Mouse (Mus musculus): ENCODE results near the gene Hist1h2bh. TPM values are rescaled to one million over a fixed set of nuclear protein-coding genes. Genes with fewer than 3 reads are reported as not detected.
"Not testable (repeated sequence)": the region's sequence is repeated elsewhere in the genome, so short reads cannot be mapped to it uniquely, and the experiment has no call there.

Gene Hist1h2bh
- total RNA-seq (2021): under 1 TPM; 0.54 to 0.67 TPM
- long read RNA-seq, experiment 1, partial matches to known transcripts: 0 of 1 reads
- long read RNA-seq, experiment 1, other reads (novel, unspliced or antisense): 0 of 1 reads
- long read RNA-seq, experiment 2, partial matches to known transcripts: 0 of 1 reads
- long read RNA-seq, experiment 2, other reads (novel, unspliced or antisense): 1 of 1 reads

GRCm38 (mm10) chr13:23542999-23543607 is at the start of gene Hist1h2bh:
Hist1h2bh (minus strand) TSS chr13:23543392.
- DNase-seq (ENCODE audit: low spot score in 2 of 2): peak in 1 of 2 experiments; percentile 69

GRCm38 (mm10) chr13:23592614-23593013 is 49.4 kb upstream of the Hist1h2bh start:
- DNase-seq (ENCODE audit: low spot score in 2 of 2): no peak

GRCm38 (mm10) chr13:23591886-23592285 is 48.7 kb upstream of the Hist1h2bh start:
- not testable (repeated sequence) for DNase-seq (ENCODE audit: low spot score in 2 of 2)

- DNase-seq (ENCODE audit: low spot score in 2 of 2): no peak
Measured at GRCm38 (mm10) chr13:23591206-23591605, 48.0 kb upstream of the Hist1h2bh start.

GRCm38 (mm10) chr13:23586940-23587225 is 43.7 kb upstream of the Hist1h2bh start:
- DNase-seq (ENCODE audit: low spot score in 2 of 2): no peak

- DNase-seq (ENCODE audit: low spot score in 2 of 2): no peak
Measured at GRCm38 (mm10) chr13:23586099-23586939, 43.1 kb upstream of the Hist1h2bh start.

- peak; percentile 60 to 67 for DNase-seq (ENCODE audit: low spot score in 2 of 2)
Measured at GRCm38 (mm10) chr13:23585442-23586098, 42.4 kb upstream of the Hist1h2bh start.

GRCm38 (mm10) chr13:23585029-23585441 is 41.8 kb upstream of the Hist1h2bh start:
- peak; percentile 66 to 78 for DNase-seq (ENCODE audit: low spot score in 2 of 2)

- no peak for DNase-seq (ENCODE audit: low spot score in 2 of 2)
Measured at GRCm38 (mm10) chr13:23584331-23584730, 41.1 kb upstream of the Hist1h2bh start.

- no peak for DNase-seq (ENCODE audit: low spot score in 2 of 2)
Measured at GRCm38 (mm10) chr13:23583387-23584068, 40.3 kb upstream of the Hist1h2bh start.

GRCm38 (mm10) chr13:23582219-23583056 is 39.2 kb upstream of the Hist1h2bh start:
- no peak for DNase-seq (ENCODE audit: low spot score in 2 of 2)

- peak; percentile 95 to 96 for DNase-seq (ENCODE audit: low spot score in 2 of 2)
Measured at GRCm38 (mm10) chr13:23581408-23582218, 38.4 kb upstream of the Hist1h2bh start, which contains the start of gene Hist1h4d. Hist1h4d (plus strand) TSS chr13:23581598.

GRCm38 (mm10) chr13:23577835-23578234 is 34.6 kb upstream of the Hist1h2bh start:
- DNase-seq (ENCODE audit: low spot score in 2 of 2): no peak

- no peak for DNase-seq (ENCODE audit: low spot score in 2 of 2)
Measured at GRCm38 (mm10) chr13:23576906-23577639, 33.9 kb upstream of the Hist1h2bh start.

- no peak for DNase-seq (ENCODE audit: low spot score in 2 of 2)
Measured at GRCm38 (mm10) chr13:23576351-23576881, 33.2 kb upstream of the Hist1h2bh start.

- not testable (repeated sequence) for DNase-seq (ENCODE audit: low spot score in 2 of 2)
Measured at GRCm38 (mm10) chr13:23575864-23576313, 32.7 kb upstream of the Hist1h2bh start.

GRCm38 (mm10) chr13:23575271-23575851 is 32.2 kb upstream of the Hist1h2bh start, which contains the start of gene Hist1h3d:
Hist1h3d (plus strand) TSS chr13:23575763.
- DNase-seq (ENCODE audit: low spot score in 2 of 2): peak; percentile 53 to 71
